Mouse (Mus musculus): ENCODE results near the gene Gm27021.

DNA sequence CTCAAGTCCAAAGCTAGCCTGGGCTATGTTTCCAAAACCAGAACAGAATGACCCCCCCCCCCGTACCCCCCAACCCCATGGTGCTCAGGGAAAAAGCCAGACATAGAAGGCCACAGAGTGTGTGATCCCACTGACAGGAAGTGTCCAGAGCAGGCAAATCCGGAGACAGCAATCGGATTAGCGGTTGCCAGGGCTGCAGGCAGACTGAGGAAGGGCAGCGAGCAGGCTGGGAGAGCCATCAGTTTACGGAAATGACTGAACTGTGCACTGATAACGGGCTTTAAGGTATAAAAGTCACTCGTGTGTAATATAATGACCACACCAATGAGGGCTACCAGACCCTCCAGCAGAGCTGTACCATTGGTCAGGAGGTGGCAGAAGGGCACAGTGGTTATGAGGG, 26.6 kb downstream of the Gm27021 start:
- TF ChIP-seq CTCF (IDR thresholded peaks at IDR 0.05; ENCODE audit: low read depth) = no peak
- no peak for TF ChIP-seq EP300 (optimal IDR thresholded peaks at IDR 0.05)

Data from stomach, postnatal 0 days (tissue).